Mouse (Mus musculus): ENCODE data around the gene Ndrg3.

DNA sequence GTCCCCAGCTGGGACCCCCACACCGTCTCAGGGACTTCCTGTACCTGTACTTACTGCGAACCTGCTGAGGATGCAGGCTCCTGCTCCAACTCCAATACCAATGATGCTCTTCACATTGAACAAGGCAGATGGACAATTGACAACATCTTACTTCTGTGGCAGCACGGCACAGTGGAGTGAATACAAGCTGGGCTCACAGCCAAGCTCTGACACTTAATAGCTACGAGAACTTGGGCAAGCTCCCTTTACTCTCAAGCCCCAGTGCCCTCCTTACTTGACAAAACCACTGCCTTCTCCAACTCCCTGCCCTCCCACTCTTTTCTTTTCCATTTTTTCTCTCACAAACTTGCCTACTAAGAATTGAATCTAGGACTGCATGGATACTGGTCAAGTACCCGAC, 78.7 kb downstream of the Ndrg3 start:
- TF ChIP-seq CTCF (IDR thresholded peaks at IDR 0.05; ENCODE audit: control insufficient read depth, insufficient read depth, insufficient read length) (no peak), CEBPB (IDR thresholded peaks at IDR 0.05; ENCODE audit: low read depth) (no peak)
